Mouse (Mus musculus) intestine, embryonic 15.5 days (tissue): ENCODE results near the gene Surf4. TPM values are rescaled to one million over a fixed set of nuclear protein-coding genes. Genes with fewer than 3 reads are reported as not detected.
A peak's percentile ranks its signal among the peaks of the same experiment; 100 is the strongest.
"Not testable (repeated sequence)": the region's sequence is repeated elsewhere in the genome, so short reads cannot be mapped to it uniquely, and the experiment has no call there.

Experiments
- ATAC-seq: fragments of 200-750 bp; cut with Nextera tagmentation; 2 replicates; pipeline ENCODE4 v1.8.0; 2017; ENCODE audit warnings: moderate TSS enrichment, moderate library complexity
- H3K27ac ChIP-seq: fragments of 300-500 bp; sonication (generic); 2 replicates; pipeline ENCODE4 v1.5.1; 2015; ENCODE audit warnings: mild to moderate bottlenecking, inconsistent platforms
- H3K27me3 ChIP-seq: fragments of 300-500 bp; sonication (generic); replicated peaks from 2 replicates; pipeline ENCODE4 v1.6.1; 2015; ENCODE audit warnings: inconsistent platforms
- H3K36me3 ChIP-seq: fragments of 300-500 bp; sonication (generic); 2 replicates; pipeline ENCODE4 v1.6.1; 2015; ENCODE audit warnings: inconsistent platforms
- H3K4me1 ChIP-seq: fragments of 300-500 bp; sonication (generic); replicated peaks from 2 replicates; pipeline ENCODE4 v1.6.1; 2015; ENCODE audit warnings: inconsistent platforms
- H3K4me2 ChIP-seq: fragments of 300-500 bp; sonication (generic); replicated peaks from 2 replicates; pipeline ENCODE4 v1.6.1; 2015; ENCODE audit warnings: mild to moderate bottlenecking, inconsistent platforms
- H3K4me3 ChIP-seq: fragments of 300-500 bp; sonication (generic); replicated peaks from 2 replicates; pipeline ENCODE4 v1.5.1; 2015; ENCODE audit warnings: inconsistent platforms
- H3K9ac ChIP-seq: fragments of 300-500 bp; sonication (generic); 2 replicates; pipeline ENCODE4 v1.6.1; 2015; ENCODE audit warnings: inconsistent platforms
- H3K9me3 ChIP-seq: fragments of 300-500 bp; sonication (generic); 2 replicates; pipeline ENCODE4 v1.6.1; 2016; ENCODE audit warnings: inconsistent platforms
- WGBS: fragments of 180-500 bp; shearing (Covaris S2); methylation state at CpG from one replicate; pipeline ENCODE4 v1.1.7; 2015; 5-methylcytosine and 5-hydroxymethylcytosine counted together
- polyA plus RNA-seq: library from polyadenylated mRNA; unstranded; fragments of >200 nt; fragmentation: Nextera tagmentation; extraction: Ambion mirVana; gene quantifications from 2 replicates; pipeline ENCODE4 v1.2.1, GENCODE M21; 2015

Surf4 gene
- polyA plus RNA-seq, 1 experiment from 2014 or later = 241 TPM

DNA sequence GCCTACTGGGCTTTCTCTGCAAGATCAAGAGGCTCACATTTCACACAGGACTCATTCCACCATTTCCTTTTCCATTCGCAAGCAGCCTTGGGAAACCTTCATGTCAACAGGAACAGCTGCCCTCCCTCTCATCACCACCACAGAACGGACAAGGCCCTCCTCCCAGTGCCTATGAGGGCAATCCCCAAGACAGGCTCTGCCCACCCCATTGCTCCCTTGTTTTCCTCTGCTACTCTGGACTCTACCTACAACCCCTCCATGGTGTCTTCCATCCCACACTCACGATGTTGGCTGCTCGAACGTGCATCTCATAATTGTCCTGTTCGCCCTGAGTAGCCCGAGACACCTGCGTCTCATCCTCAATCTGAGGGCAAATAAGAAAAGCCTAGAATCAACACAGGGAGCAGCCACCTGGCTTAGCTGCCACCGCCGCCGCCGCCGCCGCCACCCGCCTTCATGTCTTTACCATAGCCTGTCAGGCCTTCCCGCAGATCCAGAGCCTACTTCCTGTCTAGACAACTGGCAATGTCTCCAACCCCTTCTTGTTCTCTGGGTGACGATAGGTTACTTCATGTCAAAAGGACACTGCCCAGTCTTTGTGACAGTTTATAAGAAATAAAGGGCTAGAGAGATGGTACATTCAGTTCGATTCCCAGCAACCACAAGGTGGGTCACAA lies 24.9 kb downstream of the Surf4 start:
- peak overlapping the region; percentile 33 for H3K9ac ChIP-seq
- peaks cover 29% of the 10 kb centered on the region for H3K36me3 ChIP-seq
- peak overlapping the region; percentile 60 for H3K4me3 ChIP-seq
- peak overlapping the region; percentile 60 for H3K4me2 ChIP-seq
- no peak for ATAC-seq
- H3K27ac ChIP-seq = no peak overlapping the region
- no peaks in the 10 kb centered on the region for H3K9me3 ChIP-seq
- H3K27me3 ChIP-seq = no peaks in the 10 kb centered on the region
- WGBS = 63% methylated on average over 18 of the region's 18 CpGs
- H3K4me1 ChIP-seq = peaks cover 25% of the 10 kb centered on the region

DNA sequence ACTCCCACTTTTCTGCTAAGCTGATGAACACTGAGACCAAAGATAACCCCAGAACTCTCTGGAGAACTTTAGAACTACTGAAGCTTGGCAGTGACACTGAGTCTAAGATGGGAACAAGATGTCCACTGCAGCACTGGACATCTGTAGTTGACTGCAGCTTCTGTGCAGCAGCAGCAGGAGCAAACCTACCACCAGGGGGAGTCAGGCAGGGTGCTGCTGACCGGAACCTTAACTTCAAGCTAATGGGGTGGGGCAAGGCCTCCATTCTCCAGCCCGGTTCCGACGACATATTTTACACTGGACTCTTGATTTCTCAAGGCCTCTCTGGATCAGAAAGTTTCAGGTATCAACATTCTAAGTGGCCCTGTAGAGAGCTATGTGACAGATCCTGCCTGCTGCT lies 26.6 kb downstream of the Surf4 start:
- Histone ChIP-seq H3K4me2 (no peak overlapping the region), H3K4me3 (no peak overlapping the region), H3K4me1 (peaks cover 27% of the 10 kb centered on the region), H3K9me3 (no peaks in the 10 kb centered on the region), H3K36me3 (peaks cover 19% of the 10 kb centered on the region; the same call in 1 of the 2 replicates), H3K9ac (no peak overlapping the region), H3K27me3 (no peaks in the 10 kb centered on the region), H3K27ac (no peak overlapping the region)
- ATAC-seq = no peak
- WGBS = 62% methylated on average over 4 of the region's 4 CpGs

DNA sequence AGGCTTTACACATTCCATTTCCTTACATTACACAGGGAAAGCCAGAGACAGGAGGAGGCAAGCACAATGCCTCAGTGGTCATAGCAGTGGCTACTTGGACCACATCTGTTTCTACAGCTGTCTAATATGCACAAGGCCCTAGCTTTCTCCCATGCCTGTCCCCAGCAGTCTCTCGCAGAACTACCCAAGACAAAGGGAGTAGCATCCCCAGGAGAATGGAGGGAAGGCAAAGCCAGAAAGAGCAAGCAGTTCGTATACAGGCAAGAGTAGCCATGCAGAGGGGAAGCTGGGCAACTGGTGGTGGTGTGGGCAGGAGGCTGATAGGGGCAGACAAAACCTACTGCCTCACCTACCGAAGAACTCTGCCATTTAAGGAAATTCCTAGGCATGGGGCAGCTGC lies 27.3 kb downstream of the Surf4 start:
- ATAC-seq = no peak
- Histone ChIP-seq H3K27me3 (no peaks in the 10 kb centered on the region), H3K27ac (no peak overlapping the region), H3K36me3 (peaks cover 19% of the 10 kb centered on the region; the same call in 1 of the 2 replicates), H3K4me1 (peaks cover 26% of the 10 kb centered on the region), H3K9me3 (no peaks in the 10 kb centered on the region), H3K9ac (no peak overlapping the region), H3K4me2 (no peak overlapping the region), H3K4me3 (no peak overlapping the region)
- 93% methylated on average over 3 of the region's 3 CpGs for WGBS

DNA sequence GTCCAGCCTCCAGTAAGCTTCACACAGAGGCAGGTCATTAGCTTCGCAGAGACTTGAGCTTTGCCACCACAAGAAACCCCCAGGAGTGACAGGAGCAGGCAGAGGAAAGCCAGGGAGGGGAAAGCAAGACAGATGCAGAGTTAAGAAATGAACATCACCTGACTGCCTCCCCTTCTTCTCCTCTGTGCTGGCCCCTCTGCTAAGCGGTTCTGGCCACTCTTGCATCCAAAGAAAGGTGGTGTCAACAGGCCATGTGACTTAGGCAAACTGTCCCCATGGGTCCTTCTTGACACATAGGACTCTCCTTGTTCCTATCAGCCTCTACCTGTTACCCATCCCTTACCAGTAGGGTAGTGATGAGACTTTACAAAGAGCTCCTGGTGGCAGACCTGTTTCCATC lies 27.8 kb downstream of the Surf4 start:
- H3K9ac ChIP-seq = no peak overlapping the region

DNA sequence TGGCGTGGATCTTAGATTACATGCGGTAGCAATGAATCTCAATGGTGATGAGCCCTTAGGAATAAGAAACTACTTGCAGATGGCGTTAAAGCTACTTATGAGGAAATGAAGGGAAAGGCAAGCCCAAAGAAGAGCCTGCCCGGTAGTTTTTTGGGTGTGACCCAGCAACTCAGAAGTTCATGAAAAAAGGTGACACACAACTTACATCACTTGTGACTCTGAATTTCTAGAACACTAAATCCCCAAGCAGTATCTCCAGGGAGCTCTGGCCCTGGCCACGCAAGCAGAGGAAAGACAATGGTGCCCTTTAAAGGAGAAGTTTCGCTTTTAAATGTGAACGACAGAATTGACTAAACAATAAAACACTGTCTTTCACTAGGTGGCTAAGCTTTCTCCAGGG lies 30.4 kb downstream of the Surf4 start:
- H3K4me1 ChIP-seq = peaks cover 19% of the 10 kb centered on the region
- H3K4me2 ChIP-seq = peak overlapping the region; percentile 72
- no peaks in the 10 kb centered on the region for H3K27me3 ChIP-seq
- WGBS = 10% methylated on average over 7 of the region's 7 CpGs
- peak overlapping the region; percentile 72 for H3K4me3 ChIP-seq
- peak overlapping the region; percentile 61 for H3K9ac ChIP-seq
- peak overlapping the region; percentile 85 for H3K27ac ChIP-seq
- ATAC-seq = no peak
- no peaks in the 10 kb centered on the region for H3K9me3 ChIP-seq
- peaks cover 33% of the 10 kb centered on the region for H3K36me3 ChIP-seq

More for the DNA sequence above, 27.8 kb downstream of the Surf4 start:
- H3K36me3 ChIP-seq = peaks cover 19% of the 10 kb centered on the region; the same call in 1 of the 2 replicates
- H3K27me3 ChIP-seq = no peaks in the 10 kb centered on the region
- H3K27ac ChIP-seq = no peak overlapping the region
- H3K4me1 ChIP-seq = peaks cover 26% of the 10 kb centered on the region
- no peak overlapping the region for H3K4me3 ChIP-seq
- ATAC-seq = no peak
- no peak overlapping the region for H3K4me2 ChIP-seq
- no peaks in the 10 kb centered on the region for H3K9me3 ChIP-seq
- WGBS = 94% methylated on average over 2 of the region's 2 CpGs

DNA sequence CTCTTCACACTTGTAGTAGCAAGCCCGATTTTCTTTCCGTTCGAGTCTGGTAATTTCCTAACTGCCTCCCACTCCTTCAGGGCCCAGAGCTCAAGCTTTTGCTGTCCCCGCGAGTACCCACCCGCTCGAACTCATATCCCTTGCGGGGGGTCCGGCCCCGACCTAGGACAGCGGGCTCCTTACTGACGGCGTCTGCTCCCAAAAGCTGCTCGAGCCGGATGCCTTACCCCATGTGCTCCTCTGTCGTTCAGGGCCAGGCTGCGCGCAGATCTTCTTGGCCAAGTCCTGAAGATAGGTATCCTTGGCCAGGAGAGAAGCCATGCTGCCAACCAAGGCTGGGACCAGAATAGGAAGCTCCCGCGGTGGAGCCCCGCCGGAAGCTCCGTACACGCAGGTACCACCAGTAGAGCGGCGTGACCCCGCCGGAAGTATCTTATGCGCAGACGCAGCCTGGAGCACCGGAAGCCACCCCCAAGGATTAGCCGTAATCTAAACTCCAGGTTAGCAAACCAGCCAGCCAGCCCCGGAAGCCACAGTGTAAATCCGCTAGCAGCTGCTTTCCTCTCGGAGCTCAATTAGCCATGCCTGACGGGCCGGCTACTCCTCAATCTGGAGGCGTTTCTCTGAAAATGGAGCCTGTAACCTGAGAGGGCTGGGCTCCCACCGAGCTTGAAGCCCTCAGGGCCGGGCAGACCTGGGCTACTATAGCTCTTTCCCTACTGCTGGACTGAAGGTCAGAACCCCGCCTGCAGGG lies 31.1 kb downstream of the Surf4 start, which contains the start of gene Surf6:
Gene Surf6 (minus strand): TSS at position 413 of the 754 bp plus-strand sequence.
- H3K36me3 ChIP-seq = peaks cover 33% of the 10 kb centered on the region
- H3K4me1 ChIP-seq = peaks cover 16% of the 10 kb centered on the region
- peak within 1 kb of the TSS; percentile 85 for H3K27ac ChIP-seq
- peak within 1 kb of the TSS; percentile 65 for H3K9ac ChIP-seq
- no peaks in the 10 kb centered on the region for H3K27me3 ChIP-seq
- peak within 1 kb of the TSS; percentile 72 for H3K4me3 ChIP-seq
- ATAC-seq = peak; percentile 97
- H3K9me3 ChIP-seq = no peaks in the 10 kb centered on the region
- peak within 1 kb of the TSS; percentile 72 for H3K4me2 ChIP-seq
- WGBS = under 1% methylated on average over 41 of the region's 41 CpGs

DNA sequence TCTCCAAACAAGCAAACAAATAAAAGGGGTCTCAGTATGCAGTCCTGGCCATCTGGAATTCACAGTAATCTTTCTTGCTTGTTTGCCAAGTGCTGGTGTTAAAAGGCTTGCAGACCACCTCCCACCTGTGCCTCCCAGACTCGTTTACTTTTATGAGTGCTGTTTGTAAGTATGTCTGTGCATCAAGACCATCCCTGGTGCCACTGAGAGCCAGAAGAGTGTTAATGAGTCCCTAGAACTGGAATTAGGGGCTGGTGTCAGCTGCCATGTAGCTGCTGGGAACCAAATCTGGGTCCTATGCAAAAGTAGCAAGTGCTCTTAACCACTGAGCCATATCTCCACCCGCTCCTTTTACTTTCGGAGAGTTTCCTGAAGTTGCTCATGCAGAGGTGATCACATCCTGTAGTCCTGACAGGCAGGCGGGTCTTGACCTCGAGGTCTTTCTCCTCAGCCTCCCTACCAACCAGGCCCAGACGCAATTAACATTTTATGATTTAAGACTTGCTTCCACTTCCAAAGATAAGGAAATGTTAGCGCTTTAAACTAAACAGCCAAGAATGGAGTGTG lies 31.8 kb downstream of the Surf4 start:
- Histone ChIP-seq H3K9ac (peak overlapping the region; percentile 65), H3K36me3 (peaks cover 34% of the 10 kb centered on the region), H3K4me1 (peaks cover 13% of the 10 kb centered on the region), H3K27ac (peak overlapping the region; percentile 85; the same call in 1 of the 2 replicates), H3K4me3 (peak overlapping the region; percentile 72), H3K4me2 (peak overlapping the region; percentile 72), H3K27me3 (no peaks in the 10 kb centered on the region), H3K9me3 (no peaks in the 10 kb centered on the region)
- ATAC-seq = no peak
- 6% methylated on average over 7 of the region's 7 CpGs for WGBS

DNA sequence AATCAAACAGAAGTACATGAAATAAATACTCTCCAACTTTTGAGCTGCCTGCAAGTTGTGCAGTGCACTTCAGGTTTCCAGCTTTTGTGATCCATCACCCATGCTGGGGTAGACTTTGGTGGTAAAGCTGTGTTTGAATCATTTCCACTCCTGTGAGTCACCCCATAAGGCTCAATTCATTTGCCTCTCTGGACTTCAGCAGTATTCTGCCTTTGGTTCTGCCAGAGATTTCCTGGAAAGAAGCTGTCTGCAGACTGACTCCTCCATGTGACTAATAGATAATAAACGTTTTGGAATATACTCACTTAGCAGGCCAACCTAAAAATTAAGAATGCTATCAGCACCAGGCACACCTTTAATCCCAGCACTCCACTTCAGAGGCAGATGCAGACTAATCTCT lies 33.0 kb downstream of the Surf4 start:
- Histone ChIP-seq H3K9me3 (no peaks in the 10 kb centered on the region), H3K4me3 (no peak overlapping the region), H3K36me3 (peaks cover 26% of the 10 kb centered on the region), H3K27ac (no peak overlapping the region), H3K4me2 (no peak overlapping the region), H3K27me3 (no peaks in the 10 kb centered on the region), H3K4me1 (peaks cover 13% of the 10 kb centered on the region), H3K9ac (no peak overlapping the region)
- WGBS = 68% methylated on average over 1 of the region's 1 CpGs
- ATAC-seq = no peak

DNA sequence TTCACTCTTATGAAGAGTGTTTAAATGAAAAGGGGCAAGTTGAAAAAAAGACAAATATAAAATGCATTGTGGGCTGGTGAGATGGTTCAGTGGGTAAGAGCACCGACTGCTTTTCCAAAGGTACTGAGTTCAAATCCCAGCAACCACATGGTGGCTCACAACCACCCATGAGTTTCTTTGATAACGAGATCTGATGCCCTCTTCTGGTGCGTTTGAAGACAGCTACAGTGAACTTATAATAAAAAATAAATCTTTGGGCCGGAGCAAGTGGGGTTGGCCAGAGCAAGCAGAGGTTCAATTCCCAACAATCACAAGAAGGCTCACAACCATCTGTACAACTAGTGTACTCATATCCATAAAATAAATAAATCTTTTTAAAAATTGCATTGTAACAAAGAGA lies 37.8 kb downstream of the Surf4 start:
- H3K4me2 ChIP-seq = no peak overlapping the region
- no peaks in the 10 kb centered on the region for H3K27me3 ChIP-seq
- H3K27ac ChIP-seq = no peak overlapping the region
- WGBS = 90% methylated on average over 4 of the region's 4 CpGs
- no peak overlapping the region for H3K9ac ChIP-seq
- no peaks in the 10 kb centered on the region for H3K9me3 ChIP-seq
- no peaks in the 10 kb centered on the region for H3K4me1 ChIP-seq
- peaks cover 59% of the 10 kb centered on the region for H3K36me3 ChIP-seq
- H3K4me3 ChIP-seq = no peak overlapping the region
- ATAC-seq = no peak

DNA sequence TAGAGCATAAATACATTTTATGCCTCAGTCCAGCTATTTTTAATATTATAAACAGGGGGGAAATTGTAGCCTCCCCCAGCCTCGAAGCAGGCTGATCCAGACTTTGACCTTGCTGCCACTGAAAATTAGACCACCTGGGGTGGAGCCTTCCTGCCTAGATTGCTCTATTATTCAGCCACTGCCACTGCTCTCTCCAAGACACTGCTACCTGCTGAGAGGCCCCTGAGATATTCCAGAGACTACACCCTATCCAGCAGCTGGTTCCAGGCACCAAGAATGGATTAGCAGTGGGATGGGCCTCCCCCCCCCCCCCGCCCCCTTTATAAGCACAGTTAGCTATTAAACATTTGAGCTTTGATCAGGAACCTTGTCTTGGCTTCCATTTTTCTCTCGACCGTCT lies 47.6 kb downstream of the Surf4 start:
- not testable (repeated sequence) for H3K4me3 ChIP-seq, H3K27ac ChIP-seq, H3K27me3 ChIP-seq, H3K4me1 ChIP-seq, ATAC-seq, H3K9ac ChIP-seq, H3K9me3 ChIP-seq, H3K4me2 ChIP-seq
- WGBS = 79% methylated on average over 4 of the region's 4 CpGs
- peaks cover 10% of the 10 kb centered on the region for H3K36me3 ChIP-seq

DNA sequence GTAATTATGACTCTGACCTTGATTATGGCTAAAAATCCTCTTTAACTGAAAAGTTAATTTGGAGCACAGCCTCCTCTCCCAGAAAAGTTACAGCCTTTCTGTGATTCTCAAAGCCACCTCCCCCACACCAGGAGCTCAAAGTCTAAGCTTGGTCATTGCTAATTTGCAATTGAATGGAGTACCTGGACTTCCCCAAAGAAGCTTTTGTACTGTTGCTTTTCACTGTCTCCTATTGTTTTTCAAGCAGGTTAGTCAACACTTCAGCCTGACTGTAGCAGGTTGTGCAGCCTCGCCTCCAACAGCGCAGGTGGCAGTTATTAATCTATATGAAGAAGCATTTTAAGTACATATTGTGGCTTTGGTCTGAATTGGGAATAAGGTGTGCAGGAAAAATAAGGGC lies 48.2 kb downstream of the Surf4 start:
- not testable (repeated sequence) for H3K4me1 ChIP-seq, ATAC-seq, H3K9me3 ChIP-seq, H3K27ac ChIP-seq, H3K4me3 ChIP-seq, H3K9ac ChIP-seq, H3K36me3 ChIP-seq, H3K27me3 ChIP-seq, H3K4me2 ChIP-seq
- 91% methylated on average over 2 of the region's 2 CpGs for WGBS

DNA sequence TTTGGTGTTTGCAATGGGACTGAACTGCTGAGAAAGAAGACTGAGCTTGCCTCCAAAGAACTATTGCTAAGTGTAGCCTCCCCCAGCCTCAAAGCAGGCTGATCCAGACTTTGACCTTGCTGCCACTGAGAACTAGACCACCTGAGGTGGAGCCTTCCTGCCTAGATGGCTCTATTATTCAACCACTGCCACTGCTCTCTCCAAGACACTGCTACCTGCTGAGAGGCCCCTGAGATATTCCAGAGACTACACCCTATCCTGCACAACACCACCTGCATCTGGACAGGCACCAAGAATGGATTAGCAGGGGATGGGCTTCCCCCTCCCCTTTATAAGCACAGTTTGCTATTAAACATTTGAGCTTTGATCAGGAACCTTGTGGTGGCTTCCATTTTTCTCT lies 55.2 kb downstream of the Surf4 start:
- ATAC-seq = no peak
- no peaks in the 10 kb centered on the region for H3K27me3 ChIP-seq
- H3K9ac ChIP-seq = no peak overlapping the region
- no peaks in the 10 kb centered on the region for H3K4me1 ChIP-seq
- H3K27ac ChIP-seq = no peak overlapping the region
- H3K4me3 ChIP-seq = no peak overlapping the region
- H3K36me3 ChIP-seq = no peaks in the 10 kb centered on the region
- H3K9me3 ChIP-seq = no peaks in the 10 kb centered on the region
- H3K4me2 ChIP-seq = no peak overlapping the region
